Mouse (Mus musculus) limb, embryonic 14.5 days (tissue): ENCODE data around the gene Erlin1. TPM values are rescaled to one million over a fixed set of nuclear protein-coding genes. Genes with fewer than 3 reads are reported as not detected.

Experiments used
- ATAC-seq: fragments of 200-750 bp; cut with Nextera tagmentation; 2 replicates; pipeline ENCODE4 v1.8.0; 2017; ENCODE audit warnings: low read depth, moderate number of reproducible peaks, moderate TSS enrichment; ENCODE audit not compliant: low FRiP score
- DNase-seq: peaks from one replicate; pipeline ENCODE4 v3.0.0-alpha.2; 2015; ENCODE audit warnings: low spot score
- H3K27ac ChIP-seq: fragments of 300-500 bp; sonication (generic); replicated peaks from 2 replicates; pipeline ENCODE4 v1.5.1; 2014; ENCODE audit warnings: low read depth, mild to moderate bottlenecking, low read length, moderate library complexity, mixed read lengths
- H3K27me3 ChIP-seq: fragments of 300-500 bp; sonication (generic); 2 replicates; pipeline ENCODE4 v1.6.1; 2014; ENCODE audit warnings: low read length, mixed read lengths; ENCODE audit not compliant: control insufficient read depth, insufficient read depth
- H3K36me3 ChIP-seq: fragments of 300-500 bp; sonication (generic); 2 replicates; pipeline ENCODE4 v1.6.1; 2014; ENCODE audit warnings: mild to moderate bottlenecking, low read length, moderate library complexity, mixed read lengths; ENCODE audit not compliant: control insufficient read depth, insufficient read depth
- H3K4me1 ChIP-seq: fragments of 300-500 bp; sonication (generic); 2 replicates; pipeline ENCODE4 v1.6.1; 2014; ENCODE audit warnings: antibody characterized with exemption, low read length, mixed read lengths; ENCODE audit not compliant: control insufficient read depth, insufficient read depth
- H3K4me2 ChIP-seq: fragments of 300-500 bp; sonication (generic); replicated peaks from 2 replicates; pipeline ENCODE4 v1.6.1; 2014; ENCODE audit warnings: low read depth, mild to moderate bottlenecking, low read length, moderate library complexity; ENCODE audit not compliant: severe bottlenecking
- H3K4me3 ChIP-seq: fragments of 300-500 bp; sonication (generic); replicated peaks from 2 replicates; pipeline ENCODE4 v1.5.1; 2014; ENCODE audit warnings: low read length
- H3K9ac ChIP-seq: fragments of 300-500 bp; sonication (generic); 2 replicates; pipeline ENCODE4 v1.6.1; 2014; ENCODE audit warnings: mild to moderate bottlenecking, low read depth, low read length, moderate library complexity; ENCODE audit not compliant: severe bottlenecking
- H3K9me3 ChIP-seq: fragments of 300-500 bp; sonication (generic); 2 replicates; pipeline ENCODE4 v1.6.1; 2016; ENCODE audit warnings: low read length; ENCODE audit not compliant: control insufficient read depth
- POLR2A ChIP-seq: fragments of 200-500 bp; IDR thresholded peaks from 2 replicates; pipeline ENCODE4 v1.8.0; 2012; ENCODE audit warnings: inconsistent platforms, mild to moderate bottlenecking, moderate library complexity, borderline replicate concordance; ENCODE audit not compliant: insufficient read depth, insufficient read length; ENCODE audit errors: extremely low read depth
- WGBS: fragments of 180-500 bp; shearing (Covaris S2); extraction: QIAGEN DNeasy Blood & Tissue Kit; methylation state at CpG from one replicate; pipeline ENCODE4 v1.1.7; 2014; 5-methylcytosine and 5-hydroxymethylcytosine counted together
- polyA plus RNA-seq, 2 experiments: library from polyadenylated mRNA; depleted of rRNA in 1 of 2; stranded (reverse) in 1 of 2; unstranded in 1 of 2; fragments of >200 nt; fragmentation: Nextera tagmentation in 1 of 2; extraction: Ambion mirVana in 1 of 2; gene quantifications; 2 replicates each; pipeline versions ENCODE4 v1.2.1 to v1.2.3; 2012 to 2014

Erlin1 gene
- polyA plus RNA-seq, 2 experiments: 35.9 to 38.0 TPM

DNA sequence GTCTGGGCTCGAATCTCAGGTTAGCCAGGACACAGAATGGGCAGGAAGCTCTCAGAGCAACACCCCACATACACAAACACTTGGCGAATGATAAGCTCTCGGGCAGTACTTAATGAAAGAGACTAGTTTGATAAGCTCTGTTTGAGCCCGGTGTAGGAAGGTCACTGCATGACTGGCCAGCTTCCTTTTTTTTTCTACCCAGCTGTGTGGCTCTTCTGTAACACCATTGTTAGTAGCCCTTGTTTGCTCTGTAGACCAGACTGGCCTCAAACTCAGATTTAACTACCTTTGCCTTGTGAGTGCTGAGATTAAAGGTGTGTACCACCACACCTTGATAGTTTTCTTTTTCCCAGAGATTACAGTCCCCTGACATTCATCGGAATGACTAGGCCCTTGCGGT lies 55.7 kb downstream of the Erlin1 start:
- Histone ChIP-seq H3K4me1 (no peaks in the 10 kb centered on the region), H3K4me3 (no peak overlapping the region), H3K9me3 (no peaks in the 10 kb centered on the region), H3K4me2 (no peak overlapping the region), H3K9ac (no peak overlapping the region), H3K36me3 (no peaks in the 10 kb centered on the region), H3K27ac (no peak overlapping the region), H3K27me3 (no peaks in the 10 kb centered on the region)
- no peak for DNase-seq
- TF ChIP-seq POLR2A: no peak
- 83% methylated on average over 6 of the region's 6 CpGs for WGBS
- no peak for ATAC-seq

DNA sequence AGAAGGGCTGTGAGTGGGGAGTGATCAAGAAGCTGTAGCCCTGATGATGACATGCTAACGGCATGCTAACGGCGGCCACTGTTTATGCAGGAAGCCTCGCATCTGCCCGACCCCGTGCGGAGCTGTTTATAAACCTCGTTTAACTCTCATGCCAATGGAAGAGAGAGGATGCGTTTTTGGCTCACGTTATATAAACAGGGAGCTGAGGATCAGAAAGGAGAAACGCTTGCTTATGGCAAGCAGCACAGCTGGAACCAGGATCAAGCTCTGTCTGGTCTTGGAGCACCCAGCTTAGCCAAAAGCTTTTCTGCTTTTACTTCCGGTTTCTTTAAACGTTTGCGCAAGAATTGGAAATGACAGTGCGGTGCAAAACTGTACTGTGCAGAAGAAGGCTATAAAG lies 60.8 kb downstream of the Erlin1 start:
- H3K9me3 ChIP-seq: no peaks in the 10 kb centered on the region
- DNase-seq: no peak
- H3K4me3 ChIP-seq: no peak overlapping the region
- no peaks in the 10 kb centered on the region; the same call in 1 of the 2 replicates for H3K4me1 ChIP-seq
- no peak overlapping the region for H3K4me2 ChIP-seq
- WGBS: 66% methylated on average over 15 of the region's 15 CpGs
- H3K27me3 ChIP-seq: no peaks in the 10 kb centered on the region
- no peaks in the 10 kb centered on the region for H3K36me3 ChIP-seq
- no peak overlapping the region for H3K27ac ChIP-seq
- no peak for ATAC-seq
- no peak for TF ChIP-seq POLR2A
- no peak overlapping the region for H3K9ac ChIP-seq

DNA sequence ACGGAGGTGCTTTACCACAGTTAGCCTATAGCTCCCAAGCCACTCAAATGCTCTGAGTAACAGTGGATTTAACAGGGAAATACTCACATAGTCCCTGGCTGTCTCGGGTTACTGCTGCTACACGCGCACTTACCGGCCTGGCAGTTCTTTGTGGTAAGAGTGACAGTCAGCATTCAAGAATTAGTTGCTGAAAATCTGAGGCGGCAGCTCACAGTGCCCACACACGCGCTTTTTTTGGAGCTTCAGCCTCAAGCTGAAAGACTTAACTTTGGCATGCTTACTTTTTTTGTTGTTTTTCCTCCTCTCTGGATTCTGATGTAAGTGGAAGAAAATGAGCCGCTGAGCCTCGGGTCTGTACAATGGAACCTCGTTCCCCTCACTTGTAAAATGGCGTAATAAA lies 62.4 kb downstream of the Erlin1 start:
- H3K4me2 ChIP-seq: no peak overlapping the region
- DNase-seq (no peak), ATAC-seq (no peak)
- H3K4me3 ChIP-seq: no peak overlapping the region
- H3K27me3 ChIP-seq: no peaks in the 10 kb centered on the region
- H3K9ac ChIP-seq: no peak overlapping the region
- TF ChIP-seq POLR2A: no peak
- H3K27ac ChIP-seq: no peak overlapping the region
- H3K36me3 ChIP-seq: no peaks in the 10 kb centered on the region
- H3K9me3 ChIP-seq: no peaks in the 10 kb centered on the region
- no peaks in the 10 kb centered on the region; the same call in 1 of the 2 replicates for H3K4me1 ChIP-seq
- 44% methylated on average over 12 of the region's 12 CpGs for whole genome bisulfite sequencing

DNA sequence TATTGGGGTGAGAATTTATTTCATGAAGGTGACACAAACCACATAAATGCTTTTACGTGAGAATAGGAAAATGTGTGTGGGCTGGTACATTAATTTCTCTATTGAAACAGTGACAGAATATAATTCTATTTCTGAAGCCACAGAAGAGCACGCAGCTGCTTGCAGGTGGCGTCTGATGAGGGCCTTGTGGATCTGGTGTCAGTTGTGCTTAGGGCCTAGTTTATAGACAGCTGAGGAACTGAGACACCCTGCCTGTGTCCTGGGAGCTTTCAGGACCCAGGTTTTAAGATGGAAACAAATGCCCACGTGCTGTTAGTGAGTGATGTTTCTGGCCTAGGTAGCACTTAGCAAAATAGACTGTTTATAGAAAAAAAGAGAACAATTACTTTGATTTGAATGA lies 64.6 kb downstream of the Erlin1 start:
- Histone ChIP-seq H3K27me3 (no peaks in the 10 kb centered on the region), H3K4me1 (no peaks in the 10 kb centered on the region; the same call in 1 of the 2 replicates), H3K4me3 (no peak overlapping the region), H3K4me2 (no peak overlapping the region), H3K27ac (no peak overlapping the region), H3K9me3 (no peaks in the 10 kb centered on the region), H3K36me3 (no peaks in the 10 kb centered on the region), H3K9ac (no peak overlapping the region)
- no peak for ATAC-seq
- TF ChIP-seq POLR2A: no peak
- no peak for DNase-seq
- WGBS: 65% methylated on average over 4 of the region's 4 CpGs

DNA sequence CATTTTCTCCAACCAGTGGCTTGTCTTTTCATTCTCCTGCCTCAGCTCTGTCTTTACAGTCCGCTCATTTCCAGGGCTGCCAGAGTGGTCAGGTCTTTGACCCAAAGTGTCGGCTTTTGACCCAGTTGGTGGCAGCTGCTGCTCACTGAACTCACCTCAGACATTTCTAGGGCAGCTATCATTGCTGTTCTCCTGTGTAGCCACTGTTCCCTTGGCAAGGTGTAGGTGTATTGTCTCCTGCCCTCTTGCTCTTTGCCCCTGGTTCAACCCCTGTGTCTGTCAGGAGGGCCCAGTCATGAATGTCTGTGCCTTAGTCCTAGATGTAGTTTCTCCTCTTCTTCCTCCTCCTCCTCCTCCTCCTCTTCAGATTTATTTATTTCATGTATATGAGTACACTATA lies 65.3 kb downstream of the Erlin1 start:
- Histone ChIP-seq H3K4me1 (no peaks in the 10 kb centered on the region; the same call in 1 of the 2 replicates), H3K9me3 (no peaks in the 10 kb centered on the region), H3K4me2 (no peak overlapping the region), H3K27ac (no peak overlapping the region), H3K27me3 (no peaks in the 10 kb centered on the region), H3K36me3 (no peaks in the 10 kb centered on the region), H3K4me3 (no peak overlapping the region), H3K9ac (no peak overlapping the region)
- no peak for ATAC-seq
- DNase-seq: no peak
- 88% methylated on average over 2 of the region's 2 CpGs for WGBS
- TF ChIP-seq POLR2A: no peak

DNA sequence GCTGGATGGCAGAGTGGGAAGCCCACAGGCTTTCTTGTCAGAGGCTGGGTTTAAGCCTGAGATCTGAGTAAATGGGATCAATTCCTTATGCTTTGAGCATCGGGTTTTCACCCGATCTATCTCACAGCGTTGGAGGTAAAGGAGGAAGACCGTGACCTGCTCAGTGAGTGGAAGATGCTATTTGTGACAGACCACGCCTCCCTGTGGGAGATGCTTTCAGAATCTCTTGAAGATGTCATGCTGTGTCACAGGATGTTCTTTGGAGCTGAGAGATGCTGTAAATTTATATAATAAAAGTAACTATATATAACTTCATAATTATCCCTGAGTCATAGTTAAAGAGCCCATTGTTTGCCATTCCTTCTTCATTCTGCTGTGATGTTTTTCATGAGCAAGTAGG lies 68.9 kb downstream of the Erlin1 start:
- 71% methylated on average over 5 of the region's 5 CpGs for WGBS
- DNase-seq: no peak
- TF ChIP-seq POLR2A: no peak
- no peak for ATAC-seq
- Histone ChIP-seq H3K27me3 (no peaks in the 10 kb centered on the region), H3K4me3 (no peak overlapping the region), H3K9ac (no peak overlapping the region), H3K4me1 (no peaks in the 10 kb centered on the region), H3K4me2 (no peak overlapping the region), H3K9me3 (no peaks in the 10 kb centered on the region), H3K27ac (no peak overlapping the region), H3K36me3 (no peaks in the 10 kb centered on the region)
